Mouse (Mus musculus) myocyte (in vitro differentiated cells): ENCODE measurements around the gene Zfpl1. TPM values are rescaled to one million over a fixed set of nuclear protein-coding genes. Genes with fewer than 3 reads are reported as not detected.

ENCODE experiments used
- H3K27me3 ChIP-seq: one replicate; pipeline ENCODE4 v1.6.1; 2011; ENCODE audit not compliant: control insufficient read depth, insufficient read depth, insufficient read length
- H3K36me3 ChIP-seq: one replicate; pipeline ENCODE4 v1.6.1; 2011; ENCODE audit not compliant: control insufficient read depth, insufficient read depth
- H3K4me2 ChIP-seq: one replicate; pipeline ENCODE4 v1.6.1; 2011; ENCODE audit warnings: low read depth, control low read depth
- H3K4me3 ChIP-seq: one replicate; pipeline ENCODE4 v1.5.1; 2011; ENCODE audit warnings: mild to moderate bottlenecking, control low read depth, moderate library complexity
- H3K79me2 ChIP-seq: one replicate; pipeline ENCODE4 v1.6.1; 2011; ENCODE audit not compliant: control insufficient read depth, insufficient read depth
- H3ac ChIP-seq: one replicate; pipeline ENCODE4 v1.6.1; 2011; ENCODE audit not compliant: control insufficient read depth, insufficient read length
- CEBPB ChIP-seq: IDR thresholded peaks from 2 replicates; pipeline ENCODE4 v1.6.1; 2011; ENCODE audit warnings: mild to moderate bottlenecking, moderate library complexity; ENCODE audit not compliant: poor library complexity, insufficient read depth, severe bottlenecking
- E2F4 ChIP-seq: IDR thresholded peaks from one replicate; pipeline ENCODE4 v1.6.1; 2011; ENCODE audit warnings: mild to moderate bottlenecking, control low read depth, moderate library complexity; ENCODE audit not compliant: insufficient read depth
- MAX ChIP-seq: IDR thresholded peaks from one replicate; pipeline ENCODE4 v1.6.1; 2011; ENCODE audit warnings: low read depth, mild to moderate bottlenecking, control low read depth
- MYOD1 ChIP-seq, 3 experiments: IDR thresholded peaks; one replicate each; pipeline ENCODE4 v1.6.1; 2011; ENCODE audit warnings: control low read depth in 2 of 3, low read depth in 2 of 3, mild to moderate bottlenecking in 2 of 3, moderate library complexity in 1 of 3; ENCODE audit not compliant: insufficient read length in 2 of 3, control insufficient read depth in 1 of 3
- MYOG ChIP-seq, 3 experiments: IDR thresholded peaks; one replicate each; pipeline ENCODE4 v1.6.1; 2011; ENCODE audit warnings: control low read depth in 2 of 3, low read depth in 2 of 3, mild to moderate bottlenecking in 2 of 3; ENCODE audit not compliant: insufficient read length in 2 of 3, control insufficient read depth in 1 of 3, insufficient read depth in 1 of 3
- POLR2A ChIP-seq: IDR thresholded peaks from one replicate; pipeline ENCODE4 v1.6.1; 2011; ENCODE audit warnings: low read depth, mild to moderate bottlenecking, control low read depth, moderate library complexity; ENCODE audit not compliant: insufficient read length
- POLR2AphosphoS2 ChIP-seq: IDR thresholded peaks from one replicate; pipeline ENCODE4 v1.6.1; 2011; ENCODE audit warnings: low read depth, control low read depth; ENCODE audit not compliant: insufficient read length
- REST ChIP-seq: IDR thresholded peaks from one replicate; pipeline ENCODE4 v1.6.1; 2011; ENCODE audit warnings: mild to moderate bottlenecking, control low read depth, moderate library complexity; ENCODE audit not compliant: insufficient read depth, insufficient read length
- SRF ChIP-seq: IDR thresholded peaks from one replicate; pipeline ENCODE4 v1.6.1; 2011; ENCODE audit warnings: low read depth; ENCODE audit not compliant: control insufficient read depth, insufficient read length
- TCF12 ChIP-seq: IDR thresholded peaks from one replicate; pipeline ENCODE4 v1.6.1; 2011; ENCODE audit warnings: mild to moderate bottlenecking, control low read depth; ENCODE audit not compliant: poor library complexity, insufficient read depth, severe bottlenecking
- TCF3 ChIP-seq: IDR thresholded peaks from one replicate; pipeline ENCODE4 v1.6.1; 2011; ENCODE audit warnings: low read depth, control low read depth; ENCODE audit not compliant: insufficient read length
- USF1 ChIP-seq: IDR thresholded peaks from one replicate; pipeline ENCODE4 v1.6.1; 2011; ENCODE audit warnings: low read depth, mild to moderate bottlenecking, control low read depth, moderate library complexity
- polyA plus RNA-seq: library from polyadenylated mRNA; unstranded; fragments of >200 nt; fragmentation: generic; extraction: Trizol; gene quantifications from one replicate; pipeline ENCODE4 v1.2.1, GENCODE M21; 2012; ENCODE audit warnings: missing spikeins

Zfpl1 gene
- polyA plus RNA-seq, 1 experiment, result 68.5 TPM

- H3K36me3 ChIP-seq, result peaks cover 18% of the 10 kb centered on the region
- H3ac ChIP-seq, result peak overlapping the region; percentile 43
- H3K4me3 ChIP-seq, result peak overlapping the region; percentile 96
- TF ChIP-seq POLR2AphosphoS2, result no peak
- peak; percentile 57 for TF ChIP-seq CEBPB
- peak overlapping the region; percentile 98 for H3K4me2 ChIP-seq
- peaks cover 65% of the 10 kb centered on the region for H3K79me2 ChIP-seq
- no peaks in the 10 kb centered on the region for H3K27me3 ChIP-seq
These were observed 26.2 kb downstream of the Zfpl1 start for GRCm38 (mm10) chr19:6058513-6058912.

GRCm38 (mm10) chr19:6057313-6058096 lies 27.3 kb downstream of the Zfpl1 start, which contains the start of the genes Mrpl49 and Fau:
Gene Mrpl49 (minus strand): TSS chr19:6057785.
Gene Fau (plus strand): TSS chr19:6057844.
- Histone ChIP-seq H3K4me2 (peak within 1 kb of the TSS; percentile 98), H3K79me2 (peaks cover 55% of the 10 kb centered on the region), H3K27me3 (no peaks in the 10 kb centered on the region), H3ac (peak within 1 kb of the TSS; percentile 43), H3K4me3 (peak within 1 kb of the TSS; percentile 96), H3K36me3 (peaks cover 27% of the 10 kb centered on the region)
- TF ChIP-seq USF1, result no peak
- peak in 1 of 3 experiments; percentile 46 for TF ChIP-seq MYOD1 (IDR thresholded peaks at IDR 0.05; ENCODE audit: control insufficient read depth in 1 of 3, insufficient read length in 2 of 3, low read depth in 2 of 3)
- TF ChIP-seq MAX, result no peak
- no peak for TF ChIP-seq TCF12
- peak; percentile 86 for TF ChIP-seq SRF
- peak; percentile 29 for TF ChIP-seq REST
- TF ChIP-seq MYOG (IDR thresholded peaks at IDR 0.05; ENCODE audit: control insufficient read depth in 1 of 3, insufficient read depth in 1 of 3, insufficient read length in 2 of 3, low read depth in 2 of 3), result peak in 2 of 3 experiments; percentile 28 to 53
- no peak for TF ChIP-seq E2F4
- no peak for TF ChIP-seq TCF3
- no peak for TF ChIP-seq CEBPB
- peak; percentile 91 for TF ChIP-seq POLR2AphosphoS2
- TF ChIP-seq POLR2A, result peak; percentile 85

GRCm38 (mm10) chr19:6056696-6057095 lies 28.1 kb downstream of the Zfpl1 start:
- TF ChIP-seq TCF12 (no peak), MYOG (IDR thresholded peaks at IDR 0.05; ENCODE audit: control insufficient read depth in 1 of 3, insufficient read depth in 1 of 3, insufficient read length in 2 of 3, low read depth in 2 of 3) (no peak), POLR2A (no peak)
- Histone ChIP-seq H3K4me2 (peak overlapping the region; percentile 86), H3K36me3 (peaks cover 27% of the 10 kb centered on the region), H3K4me3 (peak overlapping the region; percentile 96), H3ac (peak overlapping the region; percentile 43), H3K27me3 (no peaks in the 10 kb centered on the region), H3K79me2 (peaks cover 47% of the 10 kb centered on the region)

- H3ac ChIP-seq, result no peak overlapping the region
- peaks cover 40% of the 10 kb centered on the region for H3K36me3 ChIP-seq
- H3K27me3 ChIP-seq, result no peaks in the 10 kb centered on the region
- H3K79me2 ChIP-seq, result peaks cover 47% of the 10 kb centered on the region
- no peak overlapping the region for H3K4me3 ChIP-seq
- no peak for TF ChIP-seq E2F4
- no peak for TF ChIP-seq POLR2A
- TF ChIP-seq MYOG (IDR thresholded peaks at IDR 0.05; ENCODE audit: control insufficient read depth in 1 of 3, insufficient read depth in 1 of 3, insufficient read length in 2 of 3, low read depth in 2 of 3), result no peak
- no peak for TF ChIP-seq REST
- TF ChIP-seq CEBPB, result no peak
- TF ChIP-seq MYOD1 (IDR thresholded peaks at IDR 0.05; ENCODE audit: control insufficient read depth in 1 of 3, insufficient read length in 2 of 3, low read depth in 2 of 3), result no peak
- TF ChIP-seq USF1, result no peak
- TF ChIP-seq TCF3, result no peak
- no peak for TF ChIP-seq SRF
- no peak for TF ChIP-seq TCF12
- TF ChIP-seq MAX, result no peak
- TF ChIP-seq POLR2AphosphoS2, result no peak
- H3K4me2 ChIP-seq, result no peak overlapping the region
These were observed 30.5 kb downstream of the Zfpl1 start for GRCm38 (mm10) chr19:6054296-6054695.

GRCm38 (mm10) chr19:6052516-6052915 lies 32.2 kb downstream of the Zfpl1 start:
- H3K4me3 ChIP-seq, result no peak overlapping the region
- TF ChIP-seq TCF3 (no peak), POLR2A (peak; percentile 28), SRF (no peak), TCF12 (no peak), MYOD1 (IDR thresholded peaks at IDR 0.05; ENCODE audit: control insufficient read depth in 1 of 3, insufficient read length in 2 of 3, low read depth in 2 of 3) (no peak)
- peaks cover 34% of the 10 kb centered on the region for H3K36me3 ChIP-seq
- H3ac ChIP-seq, result no peak overlapping the region
- H3K4me2 ChIP-seq, result no peak overlapping the region
- no peaks in the 10 kb centered on the region for H3K27me3 ChIP-seq
- peaks cover 45% of the 10 kb centered on the region for H3K79me2 ChIP-seq
